Mouse (Mus musculus) kidney, embryonic 15.5 days (tissue): ENCODE results near the gene Jph4. TPM values are rescaled to one million over a fixed set of nuclear protein-coding genes. Genes with fewer than 3 reads are reported as not detected.

Source experiments
- ATAC-seq: fragments of 200-750 bp; cut with Nextera tagmentation; replicated peaks from 2 replicates; pipeline ENCODE4 v1.8.0; 2017; ENCODE audit warnings: moderate TSS enrichment; ENCODE audit not compliant: low FRiP score
- H3K27ac ChIP-seq: fragments of 300-500 bp; sonication (generic); 2 replicates; pipeline ENCODE4 v1.5.1; 2015; ENCODE audit warnings: mild to moderate bottlenecking, inconsistent platforms
- H3K27me3 ChIP-seq: fragments of 300-500 bp; sonication (generic); 2 replicates; pipeline ENCODE4 v1.6.1; 2015; ENCODE audit warnings: inconsistent platforms
- H3K36me3 ChIP-seq: fragments of 300-500 bp; sonication (generic); 2 replicates; pipeline ENCODE4 v1.6.1; 2015; ENCODE audit warnings: inconsistent platforms
- H3K4me1 ChIP-seq: fragments of 300-500 bp; sonication (generic); 2 replicates; pipeline ENCODE4 v1.6.1; 2015; ENCODE audit warnings: inconsistent platforms
- H3K4me2 ChIP-seq: fragments of 300-500 bp; sonication (generic); 2 replicates; pipeline ENCODE4 v1.6.1; 2015; ENCODE audit warnings: moderate library complexity, mild to moderate bottlenecking, inconsistent platforms
- H3K4me3 ChIP-seq: fragments of 300-500 bp; sonication (generic); replicated peaks from 2 replicates; pipeline ENCODE4 v1.5.1; 2015; ENCODE audit warnings: mild to moderate bottlenecking, inconsistent platforms
- H3K9ac ChIP-seq: fragments of 300-500 bp; sonication (generic); 2 replicates; pipeline ENCODE4 v1.6.1; 2015; ENCODE audit warnings: mild to moderate bottlenecking, inconsistent platforms
- H3K9me3 ChIP-seq: fragments of 300-500 bp; sonication (generic); replicated peaks from 2 replicates; pipeline ENCODE4 v1.6.1; 2016; ENCODE audit warnings: inconsistent platforms
- WGBS: fragments of 180-500 bp; shearing (Covaris S2); methylation state at CpG from one replicate; pipeline ENCODE4 v1.1.7; 2015; ENCODE audit warnings: mixed read lengths; 5-methylcytosine and 5-hydroxymethylcytosine counted together
- polyA plus RNA-seq: library from polyadenylated mRNA; unstranded; fragments of >200 nt; fragmentation: Nextera tagmentation; extraction: Ambion mirVana; gene quantifications from 2 replicates; pipeline ENCODE4 v1.2.1, GENCODE M21; 2015

Gene Jph4
- 0.59 and 1.2 TPM in 2 replicates for polyA plus RNA-seq

GRCm38 (mm10) chr14:55116425-55117200 lies at the start of gene Jph4:
Gene Jph4 (minus strand): TSS chr14:55116935.
- Histone ChIP-seq H3K9ac (0 out of 2 replicates have a peak within 1 kb of the TSS, but pooled peaks have one; percentile 17), H3K27ac (no peak within 1 kb of the TSS), H3K9me3 (no peaks in the 10 kb centered on the region), H3K4me2 (peak within 1 kb of the TSS; percentile 100), H3K4me3 (peak within 1 kb of the TSS; percentile 63), H3K27me3 (peaks cover 65% of the 10 kb centered on the region), H3K4me1 (peaks cover 33% of the 10 kb centered on the region), H3K36me3 (no peaks in the 10 kb centered on the region)
- no peak for ATAC-seq
- 6% methylated on average over 21 of the region's 21 CpGs for WGBS

- no peak overlapping the region for H3K4me2 ChIP-seq
- peaks cover 25% of the 10 kb centered on the region for H3K4me1 ChIP-seq
- H3K27me3 ChIP-seq, result 0 out of 2 replicates have a peak, but pooled peaks cover 8% of the 10 kb centered on the region
- peak overlapping the region; percentile 25 for H3K27ac ChIP-seq
- 23% methylated on average over 5 of the region's 5 CpGs for WGBS
- no peaks in the 10 kb centered on the region for H3K36me3 ChIP-seq
- H3K9ac ChIP-seq, result no peak overlapping the region
- peak; percentile 88 for ATAC-seq
- no peaks in the 10 kb centered on the region for H3K9me3 ChIP-seq
- H3K4me3 ChIP-seq, result no peak overlapping the region
These were observed 47.6 kb upstream of the Jph4 start for GRCm38 (mm10) chr14:55164172-55164806.

- Histone ChIP-seq H3K4me2 (no peak overlapping the region), H3K9me3 (no peaks in the 10 kb centered on the region), H3K4me1 (peaks cover 29% of the 10 kb centered on the region), H3K27me3 (no peaks in the 10 kb centered on the region), H3K9ac (no peak overlapping the region), H3K27ac (no peak overlapping the region), H3K36me3 (no peaks in the 10 kb centered on the region), H3K4me3 (no peak overlapping the region)
- ATAC-seq, result no peak
- 85% methylated on average over 4 of the region's 4 CpGs for WGBS
These were observed 45.4 kb upstream of the Jph4 start for GRCm38 (mm10) chr14:55162168-55162567.

GRCm38 (mm10) chr14:55161098-55161634 lies 44.4 kb upstream of the Jph4 start:
- Histone ChIP-seq H3K27me3 (no peaks in the 10 kb centered on the region), H3K4me2 (peak overlapping the region; percentile 51), H3K36me3 (no peaks in the 10 kb centered on the region), H3K4me3 (0 out of 2 replicates have a peak overlapping the region, but pooled peaks have one; percentile 15), H3K9me3 (no peaks in the 10 kb centered on the region), H3K4me1 (peaks cover 30% of the 10 kb centered on the region), H3K27ac (no peak overlapping the region), H3K9ac (no peak overlapping the region)
- peak; percentile 59; the same call in 1 of the 2 replicates for ATAC-seq
- 33% methylated on average over 14 of the region's 14 CpGs for WGBS

- H3K9ac ChIP-seq, result no peak overlapping the region
- no peaks in the 10 kb centered on the region for H3K27me3 ChIP-seq
- H3K4me2 ChIP-seq, result no peak overlapping the region
- no peaks in the 10 kb centered on the region for H3K9me3 ChIP-seq
- 80% methylated on average over 8 of the region's 10 CpGs for WGBS
- ATAC-seq, result no peak
- no peak overlapping the region for H3K4me3 ChIP-seq
- H3K36me3 ChIP-seq, result no peaks in the 10 kb centered on the region
- H3K27ac ChIP-seq, result no peak overlapping the region
- peaks cover 30% of the 10 kb centered on the region for H3K4me1 ChIP-seq
These were observed 43.7 kb upstream of the Jph4 start for GRCm38 (mm10) chr14:55160251-55161071.

- 39% methylated on average over 12 of the region's 12 CpGs for WGBS
- H3K27ac ChIP-seq, result peak overlapping the region; percentile 16; the same call in 1 of the 2 replicates
- ATAC-seq, result peak; percentile 63
- H3K4me1 ChIP-seq, result peaks cover 11% of the 10 kb centered on the region
- H3K9me3 ChIP-seq, result no peaks in the 10 kb centered on the region
- H3K4me2 ChIP-seq, result peak overlapping the region; percentile 14; the same call in 1 of the 2 replicates
- no peaks in the 10 kb centered on the region for H3K27me3 ChIP-seq
- H3K4me3 ChIP-seq, result no peak overlapping the region
- H3K9ac ChIP-seq, result no peak overlapping the region
- no peaks in the 10 kb centered on the region for H3K36me3 ChIP-seq
These were observed 40.8 kb upstream of the Jph4 start for GRCm38 (mm10) chr14:55157322-55158065.

- H3K9me3 ChIP-seq, result no peaks in the 10 kb centered on the region
- H3K36me3 ChIP-seq, result no peaks in the 10 kb centered on the region
- H3K9ac ChIP-seq, result no peak overlapping the region
- 0 out of 2 replicates have a peak, but pooled peaks cover 5% of the 10 kb centered on the region for H3K4me1 ChIP-seq
- H3K4me2 ChIP-seq, result no peak overlapping the region
- 75% methylated on average over 16 of the region's 16 CpGs for whole genome bisulfite sequencing
- ATAC-seq, result no peak
- no peak overlapping the region for H3K27ac ChIP-seq
- H3K27me3 ChIP-seq, result no peaks in the 10 kb centered on the region
- no peak overlapping the region for H3K4me3 ChIP-seq
These were observed 36.3 kb upstream of the Jph4 start for GRCm38 (mm10) chr14:55152951-55153481.

- no peaks in the 10 kb centered on the region for H3K36me3 ChIP-seq
- H3K9me3 ChIP-seq, result no peaks in the 10 kb centered on the region
- no peak overlapping the region for H3K27ac ChIP-seq
- no peaks in the 10 kb centered on the region for H3K27me3 ChIP-seq
- WGBS, result 79% methylated on average over 4 of the region's 4 CpGs
- no peak overlapping the region for H3K4me2 ChIP-seq
- no peak overlapping the region for H3K4me3 ChIP-seq
- 0 out of 2 replicates have a peak, but pooled peaks cover under 1% of the 10 kb centered on the region for H3K4me1 ChIP-seq
- no peak for ATAC-seq
- H3K9ac ChIP-seq, result no peak overlapping the region
These were observed 35.4 kb upstream of the Jph4 start for GRCm38 (mm10) chr14:55152174-55152573.

GRCm38 (mm10) chr14:55150985-55151384 lies 34.2 kb upstream of the Jph4 start:
- no peak overlapping the region for H3K4me2 ChIP-seq
- 69% methylated on average over 5 of the region's 5 CpGs for WGBS
- no peaks in the 10 kb centered on the region for H3K4me1 ChIP-seq
- no peaks in the 10 kb centered on the region for H3K36me3 ChIP-seq
- H3K9me3 ChIP-seq, result no peaks in the 10 kb centered on the region
- H3K27ac ChIP-seq, result no peak overlapping the region
- H3K4me3 ChIP-seq, result no peak overlapping the region
- H3K27me3 ChIP-seq, result no peaks in the 10 kb centered on the region; the same call in 1 of the 2 replicates
- no peak overlapping the region for H3K9ac ChIP-seq
- no peak for ATAC-seq

- no peak overlapping the region for H3K4me2 ChIP-seq
- no peak overlapping the region for H3K9ac ChIP-seq
- no peaks in the 10 kb centered on the region for H3K36me3 ChIP-seq
- H3K9me3 ChIP-seq, result no peaks in the 10 kb centered on the region
- H3K4me1 ChIP-seq, result no peaks in the 10 kb centered on the region
- no peaks in the 10 kb centered on the region; the same call in 1 of the 2 replicates for H3K27me3 ChIP-seq
- no peak; the same call in 1 of the 2 replicates for ATAC-seq
- no peak overlapping the region for H3K4me3 ChIP-seq
- WGBS, result 82% methylated on average over 5 of the region's 5 CpGs
- no peak overlapping the region for H3K27ac ChIP-seq
These were observed 32.3 kb upstream of the Jph4 start for GRCm38 (mm10) chr14:55149041-55149440.
